Mouse (Mus musculus) 3T3-L1 (cell line): ENCODE measurements around the gene Spop.

Experiments
- DNase-seq: peaks from one replicate; pipeline ENCODE4 v3.0.0-alpha.2; 2015; ENCODE audit warnings: low read depth, low spot score

The Spop gene

DNA sequence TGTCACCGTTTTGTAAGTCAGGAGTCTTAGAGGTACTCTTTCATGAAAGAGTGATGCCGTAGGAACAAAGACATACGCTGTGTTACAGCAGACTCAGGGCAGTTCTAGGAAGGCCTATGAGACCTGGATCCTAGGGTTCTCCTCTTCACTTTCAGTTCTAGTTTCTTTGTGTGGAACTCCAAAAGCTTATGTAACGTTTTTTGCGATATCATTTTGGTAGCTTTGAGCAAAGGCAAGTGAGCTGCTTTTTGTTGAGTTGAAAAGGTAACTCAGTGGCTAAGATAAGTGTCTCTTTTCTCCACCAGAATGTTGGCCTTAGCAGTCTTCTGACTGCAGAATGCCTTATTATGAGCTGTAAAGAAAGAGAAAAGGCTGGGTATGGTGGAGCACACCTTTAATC is 3.5 kb downstream of the Spop start:
- DNase-seq = no peak

- DNase-seq = no peak
Measured at GRCm38 (mm10) chr11:95420880-95421435, 7.1 kb downstream of the Spop start.

DNA sequence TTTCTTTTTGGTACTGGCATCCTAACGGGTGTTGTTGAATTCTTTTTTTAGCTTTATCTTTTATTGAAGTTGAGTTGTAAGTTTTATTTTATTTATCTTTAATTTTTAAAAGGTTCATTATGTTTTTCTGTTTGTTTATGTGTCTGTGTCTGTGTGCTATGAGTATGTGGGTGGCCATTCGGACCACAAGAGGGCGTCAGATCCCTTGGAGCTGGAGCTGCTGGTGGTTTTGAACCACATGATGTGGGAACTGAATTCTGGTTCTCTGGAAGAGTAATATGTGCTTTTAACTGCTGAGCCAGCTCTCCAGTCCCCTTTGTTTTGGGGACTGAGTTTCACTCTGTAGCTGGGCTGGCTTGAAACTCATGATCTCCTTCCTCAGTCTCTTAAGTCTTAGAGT is 9.6 kb downstream of the Spop start:
- DNase-seq = no peak

DNA sequence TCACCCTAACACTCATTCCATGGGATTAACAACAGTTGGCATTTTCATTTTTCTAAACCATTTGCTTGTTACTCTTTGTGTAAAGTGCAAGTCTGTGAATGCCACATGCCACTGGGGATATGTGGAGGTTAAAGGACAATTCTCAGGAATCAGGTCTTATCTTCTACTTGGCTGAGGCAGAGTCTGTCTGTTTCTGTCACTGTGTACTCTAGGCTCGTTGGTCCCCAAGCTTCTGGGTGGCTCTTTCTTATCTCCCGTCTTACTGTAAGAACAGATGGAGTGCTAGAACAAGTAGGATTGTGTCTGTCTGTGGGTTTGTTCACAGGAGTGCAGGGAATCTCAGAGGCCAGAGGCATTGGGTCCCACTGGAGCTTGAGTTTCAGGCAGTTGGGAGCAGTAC is 17.5 kb downstream of the Spop start:
- DNase-seq = no peak

DNA sequence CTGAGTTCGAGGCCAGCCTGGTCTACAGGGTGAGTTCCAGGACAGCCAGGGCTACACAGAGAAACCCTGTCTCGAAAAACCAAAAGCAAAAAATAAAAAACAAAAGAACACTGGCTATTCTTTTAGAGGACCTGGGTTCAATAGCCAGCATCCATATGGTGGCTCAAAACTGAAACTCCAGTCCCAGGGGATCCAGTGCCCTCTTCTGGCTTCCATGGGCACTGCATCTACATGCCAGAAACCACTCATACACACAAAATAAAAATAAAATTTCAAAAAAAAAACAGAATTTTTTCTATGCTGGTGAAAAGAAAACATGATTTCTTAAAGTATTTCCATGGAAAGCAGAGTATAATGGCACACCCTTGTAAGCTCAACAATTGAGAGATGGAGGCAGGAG is 18.3 kb downstream of the Spop start:
- DNase-seq = peak; percentile 76

DNA sequence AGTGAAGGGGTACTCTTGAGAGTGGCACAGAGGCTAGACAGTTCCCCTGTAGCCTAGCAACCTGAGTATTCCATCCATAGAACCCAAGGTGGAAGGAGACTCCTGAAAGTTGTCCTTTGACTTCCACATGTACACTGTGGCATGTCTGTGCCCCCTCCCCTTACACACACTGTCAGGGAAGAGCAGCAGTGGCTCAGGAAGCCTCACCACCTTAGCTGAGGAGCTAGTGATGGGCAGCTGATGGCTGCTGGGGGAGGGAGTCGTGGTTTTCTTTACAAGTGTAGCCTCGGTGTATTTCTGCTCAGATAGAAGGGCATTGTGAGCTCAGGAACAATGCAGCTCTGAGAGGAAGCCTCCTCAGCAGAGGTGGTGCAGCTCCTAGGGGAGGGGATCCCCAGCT is 31.5 kb downstream of the Spop start:
- DNase-seq = no peak

DNA sequence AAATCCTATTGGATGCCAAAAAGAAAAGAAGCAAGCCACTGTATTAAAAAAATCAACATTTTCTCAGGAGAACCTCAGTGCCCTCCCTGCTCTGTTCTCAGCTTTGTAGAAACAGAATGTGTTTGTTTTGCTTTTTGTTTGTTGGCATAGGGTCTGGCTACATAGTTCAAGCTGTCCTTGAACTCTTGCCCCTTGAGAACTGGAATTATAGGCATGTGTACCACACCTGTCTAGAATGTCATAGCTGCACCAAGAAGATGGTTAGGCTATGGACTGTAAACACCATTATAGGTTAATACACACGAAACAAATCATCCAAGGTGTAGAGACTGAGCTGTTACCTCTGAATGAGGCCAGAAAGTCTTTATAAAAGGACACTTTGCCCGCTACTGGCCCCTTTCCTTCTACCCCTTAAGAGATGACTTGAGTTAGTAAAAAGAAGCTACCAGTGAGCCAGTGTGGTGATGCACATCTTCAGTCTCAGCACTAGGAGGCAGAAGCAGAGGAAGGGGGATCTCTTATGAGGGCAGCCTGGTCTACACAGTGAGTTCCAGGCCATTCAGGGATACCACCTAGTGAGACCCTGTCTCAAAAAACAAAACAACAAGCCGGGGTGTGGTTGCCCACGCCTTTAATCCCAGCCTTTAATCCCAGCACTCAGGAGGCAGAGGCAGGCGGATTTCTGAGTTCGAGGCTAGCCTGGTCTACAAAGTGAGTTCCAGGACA is 32.9 kb downstream of the Spop start:
- no peak for DNase-seq

- DNase-seq = no peak
Measured at GRCm38 (mm10) chr11:95448346-95448745, 34.5 kb downstream of the Spop start.

DNA sequence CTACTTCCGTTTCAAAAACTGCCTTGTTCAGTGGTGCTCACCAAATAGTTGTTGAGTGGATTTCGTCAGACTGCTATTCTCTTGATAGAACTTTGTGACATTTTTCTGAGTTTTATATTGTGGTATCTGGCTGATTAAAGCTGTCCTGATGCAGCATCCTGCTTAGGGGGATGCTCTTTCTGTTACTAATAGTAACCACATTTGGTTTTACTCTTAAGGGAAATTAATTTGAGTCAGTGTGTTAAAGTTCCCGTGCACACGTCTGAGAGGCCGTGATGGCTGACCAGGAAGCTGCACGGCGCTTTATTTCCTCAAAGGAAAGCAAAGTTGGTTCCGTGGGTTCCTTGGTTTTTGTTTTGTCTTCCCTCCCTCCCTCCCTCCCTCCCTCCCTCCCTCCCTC is 41.5 kb downstream of the Spop start:
- DNase-seq = no peak

GRCm38 (mm10) chr11:95460872-95461271 is 47.0 kb downstream of the Spop start:
- no peak for DNase-seq

DNA sequence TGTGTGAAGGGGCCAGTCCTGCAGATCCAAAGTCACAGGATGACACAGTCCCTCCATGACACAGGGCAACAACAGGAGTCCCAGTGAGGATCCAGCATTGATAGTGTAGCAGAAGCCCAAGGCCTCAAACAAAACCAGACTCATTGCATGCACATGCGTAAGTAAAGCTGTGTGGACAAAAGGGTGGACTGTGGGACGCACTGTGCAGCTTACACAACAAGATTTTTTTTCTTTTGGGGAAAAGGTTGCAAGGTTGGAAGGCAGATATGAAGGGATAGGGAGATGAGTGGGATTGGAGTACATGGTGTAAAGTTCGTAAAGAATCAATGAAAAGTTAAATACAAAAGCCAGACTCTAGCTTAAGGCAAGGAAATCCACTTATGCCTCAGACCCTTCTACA is 48.3 kb downstream of the Spop start:
- no peak for DNase-seq

DNA sequence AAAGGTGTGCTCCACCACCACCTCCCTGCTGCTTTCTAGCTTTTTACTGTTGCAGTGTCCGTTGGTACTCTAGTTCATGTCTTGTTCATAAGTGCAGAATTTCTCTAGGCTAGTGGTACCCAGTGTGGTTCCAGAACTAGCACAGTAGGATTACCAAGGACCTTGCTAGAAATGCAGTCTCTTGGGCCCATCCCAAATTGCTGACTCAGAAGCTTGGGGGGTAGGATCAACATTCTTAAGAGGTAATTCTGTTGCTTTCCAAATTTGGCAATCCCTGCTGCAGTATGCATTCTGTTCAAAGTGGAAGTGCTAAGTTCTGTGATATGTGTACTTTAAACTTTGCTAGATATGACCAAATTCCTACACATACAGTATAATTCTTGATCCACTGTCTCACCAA is 53.9 kb downstream of the Spop start:
- peak; percentile 75 for DNase-seq

DNA sequence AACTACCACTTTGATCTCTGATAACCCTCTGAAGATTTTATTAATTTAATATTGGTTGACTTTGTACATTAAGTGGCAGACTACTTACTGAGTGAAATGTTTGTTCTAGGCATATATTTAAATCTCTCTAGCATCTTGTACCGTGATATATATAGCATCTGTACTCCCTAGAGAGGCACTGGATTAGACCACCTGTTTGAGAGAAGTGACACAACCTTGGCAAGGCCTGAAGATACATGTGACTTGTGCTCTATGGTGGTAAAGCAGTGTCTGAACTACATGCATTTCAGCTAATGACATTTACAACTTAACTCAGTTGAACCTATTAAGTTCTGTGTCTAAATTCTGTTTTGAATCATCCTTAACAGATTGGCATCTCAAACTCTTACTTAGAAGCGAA is 59.1 kb downstream of the Spop start:
- DNase-seq = no peak

DNA sequence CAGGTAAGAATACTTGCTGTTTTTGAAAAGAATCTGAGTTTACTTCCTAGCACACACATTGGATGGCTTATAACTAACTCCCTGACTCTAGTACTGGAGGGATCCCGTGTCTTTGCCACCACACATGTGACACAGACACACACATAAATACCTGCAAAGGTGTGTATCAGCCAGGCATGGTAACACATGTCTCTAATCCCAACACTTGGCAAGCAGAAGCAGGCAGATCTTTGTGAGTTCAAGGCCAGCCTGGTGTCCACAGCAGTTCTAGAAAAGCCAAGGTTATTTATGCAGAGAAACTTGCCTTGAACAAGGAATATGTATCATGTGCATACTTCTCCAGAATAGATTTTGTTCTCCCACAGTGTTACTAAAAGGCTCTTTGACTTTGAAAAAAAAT is 59.6 kb downstream of the Spop start:
- no peak for DNase-seq

- DNase-seq = no peak
Measured at GRCm38 (mm10) chr11:95476323-95476722, 62.4 kb downstream of the Spop start.

- DNase-seq = peak; percentile 34
Measured at GRCm38 (mm10) chr11:95479458-95479857, 65.6 kb downstream of the Spop start.

GRCm38 (mm10) chr11:95480662-95481061 is 66.8 kb downstream of the Spop start:
- DNase-seq = no peak

- DNase-seq = no peak
Measured at GRCm38 (mm10) chr11:95485634-95486033, 71.8 kb downstream of the Spop start.

DNA sequence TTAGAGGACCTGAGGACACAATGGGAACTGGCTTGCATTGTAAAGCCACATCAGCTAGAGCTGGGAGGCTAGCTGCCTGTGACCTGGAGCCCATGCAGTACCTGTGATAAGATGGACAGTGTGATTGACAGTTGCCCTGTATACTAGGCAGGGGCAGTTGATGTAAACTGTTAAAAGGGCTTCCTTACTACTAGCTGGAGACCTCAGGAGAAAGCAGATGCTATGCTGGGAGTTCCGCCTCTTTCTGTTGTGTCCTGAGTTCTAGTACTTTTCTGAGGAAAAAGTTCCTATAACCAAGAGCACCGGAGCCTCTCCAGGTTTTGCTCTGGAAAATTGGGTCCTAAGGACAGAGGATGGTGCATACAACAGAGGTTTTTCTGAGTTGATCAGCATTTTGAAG is 73.4 kb downstream of the Spop start:
- DNase-seq = no peak

- no peak for DNase-seq
Measured at GRCm38 (mm10) chr11:95490104-95490503, 76.2 kb downstream of the Spop start.

- no peak for DNase-seq
Measured at GRCm38 (mm10) chr11:95492256-95492655, 78.4 kb downstream of the Spop start.

DNA sequence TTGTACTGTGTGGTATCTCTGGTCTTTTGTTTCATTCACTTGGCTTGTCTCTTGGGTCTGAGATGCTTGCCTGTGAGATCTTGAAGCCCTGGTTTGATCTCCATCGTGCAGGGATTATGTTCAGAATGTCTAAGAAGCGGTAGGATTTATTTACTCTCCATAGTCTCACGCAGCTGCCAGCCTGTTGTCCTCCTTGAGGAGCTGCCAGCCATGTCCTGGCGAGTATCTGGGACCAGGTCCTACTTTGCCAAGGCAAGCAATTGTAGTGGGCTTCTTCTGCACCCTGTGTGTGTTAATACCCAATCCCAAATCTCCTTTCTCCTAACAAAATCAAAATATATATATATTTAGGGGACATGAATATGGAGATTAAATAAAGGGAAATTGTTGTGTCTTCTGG is 79.1 kb downstream of the Spop start:
- DNase-seq = no peak

GRCm38 (mm10) chr11:95493950-95494349 is 80.1 kb downstream of the Spop start:
- no peak for DNase-seq

- DNase-seq = no peak
Measured at GRCm38 (mm10) chr11:95494374-95494773, 80.5 kb downstream of the Spop start.
